Mouse (Mus musculus): Measurements from ENCODE around the gene Fbxo21. TPM values are rescaled to one million over a fixed set of nuclear protein-coding genes. Genes with fewer than 3 reads are reported as not detected.

The Fbxo21 gene
- polyA plus RNA-seq (2014; fragmentation: Nextera tagmentation; extraction: Ambion mirVana) = 69.3 and 71.7 TPM in 2 replicates

GRCm38 (mm10) chr5:117976657-117977500 lies at the start of gene Fbxo21:
Gene Fbxo21, plus strand, starts transcription at chr5:117976730.
- H3K27ac ChIP-seq (ENCODE audit: low read length) = peak within 1 kb of the TSS; percentile 78; the same call in 1 of the 2 replicates
- no peaks in the 10 kb centered on the region for H3K27me3 ChIP-seq (ENCODE audit: control insufficient read depth, insufficient read depth, low read length)
- peak within 1 kb of the TSS; percentile 78 for H3K4me2 ChIP-seq (replicated peaks; ENCODE audit: low read depth, low read length)
- H3K36me3 ChIP-seq (ENCODE audit: control insufficient read depth, insufficient read depth, low read length) = peaks cover 14% of the 10 kb centered on the region
- H3K9me3 ChIP-seq (ENCODE audit: control insufficient read depth, low read depth, low read length) = no peaks in the 10 kb centered on the region
- under 1% methylated on average over 67 of the region's 88 CpGs for WGBS
- peak within 1 kb of the TSS; percentile 97 for H3K4me3 ChIP-seq (ENCODE audit: low read depth, low read length)
- peak within 1 kb of the TSS; percentile 89 for H3K9ac ChIP-seq (replicated peaks; ENCODE audit: low read depth, low read length)
- peak; percentile 91 for ATAC-seq (ENCODE audit: insufficient number of reproducible peaks, insufficient read depth, low FRiP score, low read depth)
- peaks cover 19% of the 10 kb centered on the region for H3K4me1 ChIP-seq (ENCODE audit: control insufficient read depth, insufficient read depth, low read length)

DNA sequence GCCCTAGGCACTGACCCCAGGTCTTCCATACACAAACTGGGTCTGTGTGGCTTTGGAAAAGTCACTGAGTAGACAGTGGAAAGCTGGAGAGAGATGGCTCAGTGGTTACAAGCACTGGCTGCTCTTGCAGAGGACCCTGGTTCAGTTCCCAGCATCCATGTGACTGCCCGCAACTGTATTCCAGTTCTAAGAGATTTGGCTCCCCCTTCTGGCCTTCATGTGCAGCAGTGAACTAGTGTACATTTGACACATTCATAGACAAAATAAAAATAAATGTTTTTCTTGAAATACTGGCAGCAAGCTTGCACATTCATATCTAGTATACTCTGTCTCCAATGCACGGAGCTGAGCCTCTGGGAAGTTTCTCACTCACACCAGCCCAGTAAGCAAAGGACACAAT lies 48.0 kb upstream of the Fbxo21 start:
- Histone ChIP-seq H3K27ac (ENCODE audit: low read length) (no peak overlapping the region), H3K4me3 (ENCODE audit: low read depth, low read length) (no peak overlapping the region), H3K36me3 (ENCODE audit: control insufficient read depth, insufficient read depth, low read length) (no peaks in the 10 kb centered on the region), H3K27me3 (ENCODE audit: control insufficient read depth, insufficient read depth, low read length) (no peaks in the 10 kb centered on the region), H3K4me1 (ENCODE audit: control insufficient read depth, insufficient read depth, low read length) (no peaks in the 10 kb centered on the region), H3K4me2 (replicated peaks; ENCODE audit: low read depth, low read length) (no peak overlapping the region), H3K9ac (replicated peaks; ENCODE audit: low read depth, low read length) (no peak overlapping the region), H3K9me3 (ENCODE audit: control insufficient read depth, low read depth, low read length) (no peaks in the 10 kb centered on the region)
- WGBS = 87% methylated on average over 2 of the region's 2 CpGs
- ATAC-seq (ENCODE audit: insufficient number of reproducible peaks, insufficient read depth, low FRiP score, low read depth) = no peak

GRCm38 (mm10) chr5:117932222-117932621 lies 44.3 kb upstream of the Fbxo21 start:
- Histone ChIP-seq H3K4me3 (ENCODE audit: low read depth, low read length) (no peak overlapping the region), H3K9ac (replicated peaks; ENCODE audit: low read depth, low read length) (no peak overlapping the region), H3K4me2 (replicated peaks; ENCODE audit: low read depth, low read length) (no peak overlapping the region), H3K36me3 (ENCODE audit: control insufficient read depth, insufficient read depth, low read length) (no peaks in the 10 kb centered on the region), H3K27me3 (ENCODE audit: control insufficient read depth, insufficient read depth, low read length) (no peaks in the 10 kb centered on the region), H3K4me1 (ENCODE audit: control insufficient read depth, insufficient read depth, low read length) (no peaks in the 10 kb centered on the region), H3K9me3 (ENCODE audit: control insufficient read depth, low read depth, low read length) (no peaks in the 10 kb centered on the region), H3K27ac (ENCODE audit: low read length) (no peak overlapping the region)
- ATAC-seq (ENCODE audit: insufficient number of reproducible peaks, insufficient read depth, low FRiP score, low read depth) = no peak
- WGBS = 78% methylated on average over 2 of the region's 2 CpGs

- H3K4me3 ChIP-seq (ENCODE audit: low read depth, low read length) = no peak overlapping the region
- H3K9ac ChIP-seq (replicated peaks; ENCODE audit: low read depth, low read length) = no peak overlapping the region
- 0 out of 2 replicates have a peak, but pooled peaks have one; percentile 10 for ATAC-seq (ENCODE audit: insufficient number of reproducible peaks, insufficient read depth, low FRiP score, low read depth)
- no peaks in the 10 kb centered on the region for H3K36me3 ChIP-seq (ENCODE audit: control insufficient read depth, insufficient read depth, low read length)
- no peak overlapping the region for H3K27ac ChIP-seq (ENCODE audit: low read length)
- no peaks in the 10 kb centered on the region for H3K4me1 ChIP-seq (ENCODE audit: control insufficient read depth, insufficient read depth, low read length)
- no peaks in the 10 kb centered on the region for H3K27me3 ChIP-seq (ENCODE audit: control insufficient read depth, insufficient read depth, low read length)
- H3K9me3 ChIP-seq (ENCODE audit: control insufficient read depth, low read depth, low read length) = no peaks in the 10 kb centered on the region
- H3K4me2 ChIP-seq (replicated peaks; ENCODE audit: low read depth, low read length) = no peak overlapping the region
- WGBS = 3% methylated on average over 6 of the region's 9 CpGs
These were observed 43.7 kb upstream of the Fbxo21 start for GRCm38 (mm10) chr5:117932862-117933261.

GRCm38 (mm10) chr5:117936346-117936745 lies 40.2 kb upstream of the Fbxo21 start:
- H3K4me1 ChIP-seq (ENCODE audit: control insufficient read depth, insufficient read depth, low read length) = no peaks in the 10 kb centered on the region
- no peak overlapping the region for H3K4me3 ChIP-seq (ENCODE audit: low read depth, low read length)
- H3K27me3 ChIP-seq (ENCODE audit: control insufficient read depth, insufficient read depth, low read length) = no peaks in the 10 kb centered on the region
- no peak overlapping the region for H3K27ac ChIP-seq (ENCODE audit: low read length)
- ATAC-seq (ENCODE audit: insufficient number of reproducible peaks, insufficient read depth, low FRiP score, low read depth) = no peak
- 66% methylated on average over 16 of the region's 16 CpGs for WGBS
- H3K9me3 ChIP-seq (ENCODE audit: control insufficient read depth, low read depth, low read length) = no peaks in the 10 kb centered on the region
- no peak overlapping the region for H3K4me2 ChIP-seq (replicated peaks; ENCODE audit: low read depth, low read length)
- H3K36me3 ChIP-seq (ENCODE audit: control insufficient read depth, insufficient read depth, low read length) = no peaks in the 10 kb centered on the region
- no peak overlapping the region for H3K9ac ChIP-seq (replicated peaks; ENCODE audit: low read depth, low read length)

DNA sequence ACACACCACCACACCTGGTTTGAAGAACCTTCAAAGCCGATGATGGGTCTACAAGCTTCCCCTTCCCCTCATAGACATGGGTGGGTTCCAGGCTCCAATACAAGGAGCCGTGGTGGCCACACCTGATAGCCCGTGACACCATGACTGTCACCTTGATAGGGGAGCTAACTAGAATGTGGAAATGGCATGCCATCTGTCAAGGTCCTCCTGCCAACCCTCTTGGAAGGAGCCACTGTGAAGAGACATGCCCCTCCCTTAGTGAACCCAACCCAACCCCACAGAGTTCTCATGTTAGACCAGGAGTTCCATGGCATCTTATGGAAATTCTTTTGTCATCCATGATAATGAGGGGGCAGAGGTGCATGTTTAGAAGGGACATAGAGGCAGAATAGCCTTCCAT lies 39.3 kb upstream of the Fbxo21 start:
- H3K9ac ChIP-seq (replicated peaks; ENCODE audit: low read depth, low read length) = no peak overlapping the region
- no peak overlapping the region for H3K27ac ChIP-seq (ENCODE audit: low read length)
- whole genome bisulfite sequencing = 87% methylated on average over 3 of the region's 3 CpGs
- no peaks in the 10 kb centered on the region for H3K36me3 ChIP-seq (ENCODE audit: control insufficient read depth, insufficient read depth, low read length)
- no peaks in the 10 kb centered on the region for H3K27me3 ChIP-seq (ENCODE audit: control insufficient read depth, insufficient read depth, low read length)
- H3K4me2 ChIP-seq (replicated peaks; ENCODE audit: low read depth, low read length) = no peak overlapping the region
- H3K4me1 ChIP-seq (ENCODE audit: control insufficient read depth, insufficient read depth, low read length) = no peaks in the 10 kb centered on the region
- no peak overlapping the region for H3K4me3 ChIP-seq (ENCODE audit: low read depth, low read length)
- ATAC-seq (ENCODE audit: insufficient number of reproducible peaks, insufficient read depth, low FRiP score, low read depth) = no peak
- H3K9me3 ChIP-seq (ENCODE audit: control insufficient read depth, low read depth, low read length) = no peaks in the 10 kb centered on the region

DNA sequence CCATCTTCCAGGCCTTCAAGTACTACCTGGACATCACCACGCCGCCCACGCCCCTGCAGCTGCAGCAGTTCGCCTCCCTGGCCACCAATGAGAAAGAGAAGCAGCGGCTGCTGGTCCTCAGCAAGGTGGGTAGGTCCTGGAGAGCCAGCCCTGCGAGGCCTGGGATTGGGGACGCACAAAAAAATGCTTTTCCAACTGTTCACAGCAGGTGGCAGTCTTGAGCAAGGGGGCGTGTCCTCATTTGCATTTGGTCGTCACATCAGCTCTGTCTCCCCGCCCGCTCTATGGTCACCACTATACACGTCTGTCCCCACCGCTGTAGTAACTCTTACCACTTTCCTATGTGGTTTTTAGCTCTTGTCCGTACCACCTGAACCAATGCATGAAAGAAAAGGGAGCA lies 38.3 kb upstream of the Fbxo21 start:
- Histone ChIP-seq H3K36me3 (ENCODE audit: control insufficient read depth, insufficient read depth, low read length) (no peaks in the 10 kb centered on the region), H3K27ac (ENCODE audit: low read length) (no peak overlapping the region), H3K9me3 (ENCODE audit: control insufficient read depth, low read depth, low read length) (no peaks in the 10 kb centered on the region), H3K4me2 (replicated peaks; ENCODE audit: low read depth, low read length) (peak overlapping the region; percentile 26), H3K4me3 (ENCODE audit: low read depth, low read length) (peak overlapping the region; percentile 11; the same call in 1 of the 2 replicates), H3K4me1 (ENCODE audit: control insufficient read depth, insufficient read depth, low read length) (no peaks in the 10 kb centered on the region), H3K27me3 (ENCODE audit: control insufficient read depth, insufficient read depth, low read length) (no peaks in the 10 kb centered on the region), H3K9ac (replicated peaks; ENCODE audit: low read depth, low read length) (no peak overlapping the region)
- ATAC-seq (ENCODE audit: insufficient number of reproducible peaks, insufficient read depth, low FRiP score, low read depth) = peak; percentile 63; the same call in 1 of the 2 replicates
- WGBS = 18% methylated on average over 14 of the region's 14 CpGs

DNA sequence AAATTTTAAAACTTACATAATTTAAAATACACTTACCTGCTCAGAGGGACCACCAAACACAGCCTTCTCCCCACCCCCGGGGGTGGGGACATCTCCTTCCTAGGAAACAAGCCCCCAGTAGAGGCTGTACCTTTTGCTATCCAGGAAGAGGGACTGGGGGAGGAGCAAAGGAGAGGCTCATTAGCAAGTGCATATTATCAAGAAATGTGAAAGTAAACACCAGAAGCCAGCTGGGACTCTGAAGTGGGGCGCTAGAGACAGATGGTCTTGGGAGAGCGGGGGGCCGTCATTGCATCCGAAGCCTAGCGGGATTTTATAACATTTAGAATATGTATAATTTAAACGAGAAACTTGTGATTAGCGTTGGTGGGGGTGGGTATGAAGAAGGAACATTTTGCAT lies 37.1 kb upstream of the Fbxo21 start:
- H3K4me3 ChIP-seq (ENCODE audit: low read depth, low read length) = no peak overlapping the region
- H3K27me3 ChIP-seq (ENCODE audit: control insufficient read depth, insufficient read depth, low read length) = no peaks in the 10 kb centered on the region
- no peaks in the 10 kb centered on the region for H3K9me3 ChIP-seq (ENCODE audit: control insufficient read depth, low read depth, low read length)
- no peaks in the 10 kb centered on the region for H3K36me3 ChIP-seq (ENCODE audit: control insufficient read depth, insufficient read depth, low read length)
- H3K4me2 ChIP-seq (replicated peaks; ENCODE audit: low read depth, low read length) = no peak overlapping the region
- no peaks in the 10 kb centered on the region for H3K4me1 ChIP-seq (ENCODE audit: control insufficient read depth, insufficient read depth, low read length)
- WGBS = 77% methylated on average over 8 of the region's 8 CpGs
- ATAC-seq (ENCODE audit: insufficient number of reproducible peaks, insufficient read depth, low FRiP score, low read depth) = no peak
- no peak overlapping the region for H3K27ac ChIP-seq (ENCODE audit: low read length)
- H3K9ac ChIP-seq (replicated peaks; ENCODE audit: low read depth, low read length) = no peak overlapping the region
